Mouse (Mus musculus): Measurements from ENCODE around the gene Kif24.

DNA sequence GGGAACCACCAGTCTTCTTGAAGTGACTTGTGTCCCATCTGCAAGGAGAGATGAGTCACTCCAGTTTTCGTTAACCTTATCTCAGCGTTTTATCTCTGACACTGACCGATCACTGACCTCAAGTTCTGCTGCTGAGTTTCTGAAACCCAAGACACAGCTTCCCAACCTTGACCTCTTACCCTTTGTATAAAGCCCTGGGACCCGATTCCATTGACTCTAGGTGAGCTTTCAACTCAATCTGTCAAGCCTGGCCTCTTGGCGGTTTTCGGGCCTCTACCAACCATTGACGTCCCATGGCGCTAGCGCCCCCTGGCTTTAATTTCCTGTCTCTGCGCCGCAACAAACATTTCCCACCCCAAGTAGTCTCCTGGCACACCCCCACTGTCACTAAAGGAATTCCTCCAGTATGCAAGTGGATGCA, 40.5 kb upstream of the Kif24 start:
- no peak for TF ChIP-seq GATA1 (IDR thresholded peaks at IDR 0.05; ENCODE audit: borderline replicate concordance, low read length)
- no peak for TF ChIP-seq FLI1 (IDR thresholded peaks at IDR 0.05; ENCODE audit: low read length)
